Mouse (Mus musculus) kidney, postnatal 0 days (tissue): Measurements from ENCODE around the gene Igf2r. TPM values are rescaled to one million over a fixed set of nuclear protein-coding genes. Genes with fewer than 3 reads are reported as not detected.

Experiments used
- ATAC-seq: fragments of 200-750 bp; cut with Nextera tagmentation; replicated peaks from 2 replicates; pipeline ENCODE4 v1.8.0; 2017; ENCODE audit warnings: low read depth, moderate number of reproducible peaks, moderate TSS enrichment, moderate library complexity; ENCODE audit not compliant: low FRiP score
- DNase-seq: peaks from one replicate; pipeline ENCODE4 v3.0.0-alpha.2; 2016; ENCODE audit warnings: low spot score
- H3K27ac ChIP-seq: fragments of 300-500 bp; sonication (generic); 2 replicates; pipeline ENCODE4 v1.5.1; 2014; ENCODE audit warnings: mild to moderate bottlenecking
- H3K27me3 ChIP-seq: fragments of 300-500 bp; sonication (generic); 2 replicates; pipeline ENCODE4 v1.6.1; 2014; ENCODE audit warnings: low read length, mixed read lengths; ENCODE audit not compliant: insufficient read depth
- H3K36me3 ChIP-seq: fragments of 300-500 bp; sonication (generic); 2 replicates; pipeline ENCODE4 v1.6.1; 2014; ENCODE audit warnings: low read length, mixed read lengths; ENCODE audit not compliant: insufficient read depth
- H3K4me1 ChIP-seq: fragments of 300-500 bp; sonication (generic); replicated peaks from 2 replicates; pipeline ENCODE4 v1.6.1; 2014; ENCODE audit warnings: antibody characterized with exemption, low read length, mixed read lengths; ENCODE audit not compliant: insufficient read depth
- H3K4me2 ChIP-seq: fragments of 300-500 bp; sonication (generic); 2 replicates; pipeline ENCODE4 v1.6.1; 2014; ENCODE audit warnings: mild to moderate bottlenecking, low read length, moderate library complexity, mixed read lengths
- H3K4me3 ChIP-seq: fragments of 300-500 bp; sonication (generic); replicated peaks from 2 replicates; pipeline ENCODE4 v1.5.1; 2014; ENCODE audit warnings: low read depth, low read length
- H3K9ac ChIP-seq: fragments of 300-500 bp; sonication (generic); 2 replicates; pipeline ENCODE4 v1.6.1; 2014; ENCODE audit warnings: low read depth, low read length
- H3K9me3 ChIP-seq: fragments of 300-500 bp; sonication (generic); replicated peaks from 2 replicates; pipeline ENCODE4 v1.6.1; 2016; ENCODE audit warnings: low read length, inconsistent platforms, mixed read lengths
- CTCF ChIP-seq: IDR thresholded peaks from 2 replicates; pipeline ENCODE4 v1.5.1; 2016; ENCODE audit warnings: antibody characterized with exemption, low read depth, mild to moderate bottlenecking, moderate library complexity
- WGBS: fragments of 180-500 bp; shearing (Covaris S2); extraction: QIAGEN DNeasy Blood & Tissue Kit; methylation state at CpG from one replicate; pipeline ENCODE4 v1.1.7; 2014; 5-methylcytosine and 5-hydroxymethylcytosine counted together
- polyA plus RNA-seq: library from polyadenylated mRNA; unstranded; fragments of >200 nt; fragmentation: Nextera tagmentation; extraction: Ambion mirVana; gene quantifications from 2 replicates; pipeline ENCODE4 v1.2.1, GENCODE M21; 2015

Gene Igf2r
- polyA plus RNA-seq, 1 experiment from 2014 or later, result 16.1 TPM

GRCm38 (mm10) chr17:12796633-12797032, 27.2 kb upstream of the Igf2r start:
- Histone ChIP-seq H3K27me3 (no peaks in the 10 kb centered on the region), H3K4me1 (peaks cover 8% of the 10 kb centered on the region), H3K9ac (no peak overlapping the region), H3K36me3 (no peaks in the 10 kb centered on the region), H3K27ac (no peak overlapping the region), H3K4me2 (no peak overlapping the region), H3K9me3 (no peaks in the 10 kb centered on the region), H3K4me3 (no peak overlapping the region)
- no peak for ATAC-seq
- 82% methylated on average over 3 of the region's 3 CpGs for WGBS
- no peak for DNase-seq
- no peak for TF ChIP-seq CTCF

GRCm38 (mm10) chr17:12793660-12794406, 24.4 kb upstream of the Igf2r start:
- no peak overlapping the region for H3K9ac ChIP-seq
- H3K27ac ChIP-seq, result peak overlapping the region; percentile 76
- no peaks in the 10 kb centered on the region for H3K27me3 ChIP-seq
- H3K36me3 ChIP-seq, result no peaks in the 10 kb centered on the region
- H3K4me3 ChIP-seq, result no peak overlapping the region
- ATAC-seq, result no peak
- no peak overlapping the region for H3K4me2 ChIP-seq
- H3K4me1 ChIP-seq, result peaks cover 29% of the 10 kb centered on the region
- H3K9me3 ChIP-seq, result no peaks in the 10 kb centered on the region
- TF ChIP-seq CTCF, result 0 out of 2 replicates have a peak, but pooled peaks have one; percentile 6
- 34% methylated on average over 8 of the region's 8 CpGs for WGBS
- peak; percentile 57 for DNase-seq

GRCm38 (mm10) chr17:12792422-12793206, 23.1 kb upstream of the Igf2r start:
- H3K27me3 ChIP-seq, result no peaks in the 10 kb centered on the region
- no peak overlapping the region for H3K4me3 ChIP-seq
- H3K27ac ChIP-seq, result peak overlapping the region; percentile 1
- no peak for TF ChIP-seq CTCF
- no peaks in the 10 kb centered on the region for H3K36me3 ChIP-seq
- whole genome bisulfite sequencing, result 59% methylated on average over 11 of the region's 11 CpGs
- H3K9ac ChIP-seq, result no peak overlapping the region
- ATAC-seq (peak; percentile 84), DNase-seq (peak; percentile 24)
- peaks cover 29% of the 10 kb centered on the region for H3K4me1 ChIP-seq
- H3K9me3 ChIP-seq, result no peaks in the 10 kb centered on the region
- no peak overlapping the region for H3K4me2 ChIP-seq

- H3K27me3 ChIP-seq, result no peaks in the 10 kb centered on the region
- H3K9ac ChIP-seq, result no peak overlapping the region
- WGBS, result 20% methylated on average over 4 of the region's 4 CpGs
- H3K9me3 ChIP-seq, result no peaks in the 10 kb centered on the region
- TF ChIP-seq CTCF, result no peak
- no peaks in the 10 kb centered on the region for H3K36me3 ChIP-seq
- ATAC-seq, result 0 out of 2 replicates have a peak, but pooled peaks have one; percentile 7
- peak; percentile 57 for DNase-seq
- no peak overlapping the region for H3K4me3 ChIP-seq
- peak overlapping the region; percentile 82 for H3K27ac ChIP-seq
- H3K4me2 ChIP-seq, result no peak overlapping the region
- peaks cover 29% of the 10 kb centered on the region for H3K4me1 ChIP-seq
These were observed 22.0 kb upstream of the Igf2r start for GRCm38 (mm10) chr17:12791420-12791819.

GRCm38 (mm10) chr17:12791079-12791406, 21.6 kb upstream of the Igf2r start:
- DNase-seq (no peak), ATAC-seq (no peak)
- no peaks in the 10 kb centered on the region for H3K9me3 ChIP-seq
- TF ChIP-seq CTCF, result no peak
- H3K4me1 ChIP-seq, result peaks cover 29% of the 10 kb centered on the region
- H3K27me3 ChIP-seq, result no peaks in the 10 kb centered on the region
- no peak overlapping the region for H3K4me2 ChIP-seq
- H3K4me3 ChIP-seq, result no peak overlapping the region
- H3K27ac ChIP-seq, result peak overlapping the region; percentile 82
- 28% methylated on average over 5 of the region's 5 CpGs for WGBS
- no peak overlapping the region for H3K9ac ChIP-seq
- no peaks in the 10 kb centered on the region for H3K36me3 ChIP-seq

GRCm38 (mm10) chr17:12790353-12791078, 21.1 kb upstream of the Igf2r start:
- no peak overlapping the region for H3K4me2 ChIP-seq
- 5% methylated on average over 10 of the region's 10 CpGs for WGBS
- H3K4me1 ChIP-seq, result peaks cover 29% of the 10 kb centered on the region
- peak overlapping the region; percentile 82 for H3K27ac ChIP-seq
- H3K36me3 ChIP-seq, result no peaks in the 10 kb centered on the region
- H3K27me3 ChIP-seq, result no peaks in the 10 kb centered on the region
- H3K4me3 ChIP-seq, result no peak overlapping the region
- ATAC-seq, result peak; percentile 59
- TF ChIP-seq CTCF, result no peak
- no peak overlapping the region for H3K9ac ChIP-seq
- H3K9me3 ChIP-seq, result no peaks in the 10 kb centered on the region
- DNase-seq, result peak; percentile 61
